Mouse (Mus musculus): Measurements from ENCODE around the gene Lrrc75a.

- TF ChIP-seq CTCF (IDR thresholded peaks at IDR 0.05; ENCODE audit: control insufficient read depth, insufficient read depth, low read length) (no peak), POLR2A (IDR thresholded peaks at IDR 0.05; ENCODE audit: borderline replicate concordance, control insufficient read depth, low read depth, low read length) (no peak)
These were observed 44.8 kb downstream of the Lrrc75a start for GRCm38 (mm10) chr11:62603312-62604056.

Data from bone marrow, adult 2 months (tissue).